ENCODE assay signal across 11 mouse cellular contexts in the genomic region with DNA sequence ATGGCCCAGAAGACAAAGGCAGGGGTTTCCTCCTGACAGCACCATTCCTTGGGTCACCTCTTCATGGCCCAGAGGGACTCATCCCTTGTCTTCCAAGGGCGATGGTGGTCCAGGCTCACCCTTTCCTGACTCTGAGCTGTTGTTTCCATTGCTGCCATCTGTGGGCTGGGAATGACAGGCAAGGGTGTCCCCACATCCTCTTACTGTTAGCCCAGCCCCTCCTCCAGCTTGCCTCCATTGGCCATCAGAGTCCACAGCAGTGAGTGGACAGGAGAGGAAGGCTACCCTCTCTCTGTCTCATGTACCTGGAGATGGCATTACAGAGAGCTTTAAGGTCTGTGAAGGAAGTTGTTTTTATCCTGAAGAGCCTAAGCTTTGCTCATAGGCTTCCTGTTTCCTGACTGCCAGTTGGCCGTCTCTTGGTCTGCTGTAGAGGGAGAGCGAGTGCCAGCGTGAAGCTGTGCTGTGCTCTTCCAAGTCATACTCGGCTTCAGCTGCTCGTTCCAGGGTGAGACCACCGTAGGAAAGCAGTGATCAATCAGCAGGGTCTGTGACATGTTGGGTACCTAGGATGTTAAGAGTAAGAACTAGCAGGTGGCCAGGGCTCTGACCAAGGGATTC.
"Had no signal": no experiment of that assay in that cellular context is flagged by ENCODE, and none has a peak within 500 bp of the region (broad histone marks: within the 10 kb centered on the region; RNA-seq: fewer than 3 reads in every experiment).

No protein-coding gene starts in this region.

- H3K27me3 ChIP-seq: limb, embryonic 15.5 days; liver, embryonic 12.5 days; midbrain, embryonic 15.5 days; neural tube, embryonic 12.5 days had no signal

- H3K4me3 ChIP-seq: limb, embryonic 15.5 days; liver, embryonic 12.5 days; midbrain, embryonic 15.5 days; neural tube, embryonic 12.5 days had no signal

- H3K9ac ChIP-seq: limb, embryonic 15.5 days; liver, embryonic 12.5 days; lung, embryonic 14.5 days; midbrain, embryonic 15.5 days; neural tube, embryonic 12.5 days had no signal

- H3K27ac ChIP-seq: limb, embryonic 15.5 days; liver, embryonic 12.5 days; midbrain, embryonic 15.5 days; neural tube, embryonic 12.5 days had no signal

- H3K9me3 ChIP-seq: limb, embryonic 15.5 days; liver, embryonic 12.5 days; midbrain, embryonic 15.5 days; neural tube, embryonic 12.5 days had no signal

- H3K4me2 ChIP-seq: limb, embryonic 15.5 days; liver, embryonic 12.5 days; lung, embryonic 14.5 days; midbrain, embryonic 11.5 days; midbrain, embryonic 15.5 days; neural tube, embryonic 12.5 days had no signal

- H3K36me3 ChIP-seq: midbrain, embryonic 15.5 days had no signal

- ATAC-seq: liver, embryonic 12.5 days; midbrain, embryonic 15.5 days had no signal

- DNase-seq: kidney, postnatal 10 days; kidney, postnatal 4 days; lung, embryonic 14.5 days; lung, postnatal 14 days; right cerebral cortex, postnatal 14 days; thymus, postnatal 4 days had no signal
